Mouse (Mus musculus) embryonic facial prominence, embryonic 15.5 days (tissue): ENCODE measurements around the gene As3mt. TPM values are rescaled to one million over a fixed set of nuclear protein-coding genes. Genes with fewer than 3 reads are reported as not detected.
A peak's percentile ranks its signal among the peaks of the same experiment; 100 is the strongest.

ENCODE experiments used
- ATAC-seq: fragments of 200-750 bp; cut with Nextera tagmentation; 2 replicates; pipeline ENCODE4 v1.8.0; 2017; ENCODE audit warnings: low read depth, moderate TSS enrichment; ENCODE audit not compliant: insufficient number of reproducible peaks, low FRiP score, low TSS enrichment
- H3K27ac ChIP-seq: fragments of 300-500 bp; sonication (generic); replicated peaks from 2 replicates; pipeline ENCODE4 v1.5.1; 2015; ENCODE audit warnings: mild to moderate bottlenecking, inconsistent platforms
- H3K27me3 ChIP-seq: fragments of 300-500 bp; sonication (generic); 2 replicates; pipeline ENCODE4 v1.6.1; 2015; ENCODE audit warnings: inconsistent platforms
- H3K36me3 ChIP-seq: fragments of 300-500 bp; sonication (generic); 2 replicates; pipeline ENCODE4 v1.6.1; 2015; ENCODE audit warnings: mild to moderate bottlenecking, inconsistent platforms
- H3K4me1 ChIP-seq: fragments of 300-500 bp; sonication (generic); 2 replicates; pipeline ENCODE4 v1.6.1; 2015; ENCODE audit warnings: inconsistent platforms
- H3K4me2 ChIP-seq: fragments of 300-500 bp; sonication (generic); replicated peaks from 2 replicates; pipeline ENCODE4 v1.6.1; 2015; ENCODE audit warnings: mild to moderate bottlenecking, inconsistent platforms
- H3K4me3 ChIP-seq: fragments of 300-500 bp; sonication (generic); replicated peaks from 2 replicates; pipeline ENCODE4 v1.5.1; 2015; ENCODE audit warnings: mild to moderate bottlenecking, inconsistent platforms
- H3K9ac ChIP-seq: fragments of 300-500 bp; sonication (generic); 2 replicates; pipeline ENCODE4 v1.6.1; 2015; ENCODE audit warnings: inconsistent platforms
- H3K9me3 ChIP-seq: fragments of 300-500 bp; sonication (generic); replicated peaks from 2 replicates; pipeline ENCODE4 v1.6.1; 2016; ENCODE audit warnings: inconsistent platforms
- WGBS: fragments of 180-500 bp; shearing (Covaris S2); methylation state at CpG from one replicate; pipeline ENCODE4 v1.1.7; 2015; 5-methylcytosine and 5-hydroxymethylcytosine counted together
- polyA plus RNA-seq: library from polyadenylated mRNA; unstranded; fragments of >200 nt; fragmentation: Nextera tagmentation; extraction: Ambion mirVana; gene quantifications from 2 replicates; pipeline ENCODE4 v1.2.1, GENCODE M21; 2015

Gene As3mt
- polyA plus RNA-seq, 1 experiment from 2014 or later = 25.1 TPM

- H3K27ac ChIP-seq = no peak within 1 kb of the TSS
- 49% methylated on average over 5 of the region's 5 CpGs for WGBS
- H3K4me3 ChIP-seq = no peak within 1 kb of the TSS
- H3K36me3 ChIP-seq = no peaks in the 10 kb centered on the region
- H3K4me2 ChIP-seq = no peak within 1 kb of the TSS
- no peaks in the 10 kb centered on the region for H3K9me3 ChIP-seq
- no peak within 1 kb of the TSS for H3K9ac ChIP-seq
- H3K4me1 ChIP-seq = no peaks in the 10 kb centered on the region
- peaks cover 10% of the 10 kb centered on the region; the same call in 1 of the 2 replicates for H3K27me3 ChIP-seq
- no peak for ATAC-seq
Measured at GRCm38 (mm10) chr19:46672766-46673418, 34.4 kb upstream of the As3mt start, which contains the start of gene Cyp17a1. Cyp17a1 (minus strand) TSS chr19:46673172.

- Histone ChIP-seq H3K36me3 (no peaks in the 10 kb centered on the region), H3K27me3 (peaks cover 10% of the 10 kb centered on the region; the same call in 1 of the 2 replicates), H3K4me1 (no peaks in the 10 kb centered on the region), H3K27ac (no peak overlapping the region), H3K9ac (no peak overlapping the region), H3K9me3 (no peaks in the 10 kb centered on the region), H3K4me3 (no peak overlapping the region), H3K4me2 (no peak overlapping the region)
- no peak for ATAC-seq
- WGBS = 69% methylated on average over 3 of the region's 3 CpGs
Measured at GRCm38 (mm10) chr19:46675641-46676040, 31.6 kb upstream of the As3mt start.

GRCm38 (mm10) chr19:46679720-46680383, 27.4 kb upstream of the As3mt start:
- Histone ChIP-seq H3K4me2 (no peak overlapping the region), H3K9ac (no peak overlapping the region), H3K27ac (no peak overlapping the region), H3K27me3 (no peaks in the 10 kb centered on the region), H3K4me3 (no peak overlapping the region), H3K9me3 (no peaks in the 10 kb centered on the region), H3K4me1 (no peaks in the 10 kb centered on the region), H3K36me3 (no peaks in the 10 kb centered on the region)
- WGBS = 52% methylated on average over 12 of the region's 12 CpGs
- no peak for ATAC-seq

GRCm38 (mm10) chr19:46689460-46690372, 17.5 kb upstream of the As3mt start, which contains the start of gene Borcs7:
Borcs7 (plus strand) TSS chr19:46689906.
- Histone ChIP-seq H3K36me3 (no peaks in the 10 kb centered on the region; the same call in 1 of the 2 replicates), H3K9me3 (no peaks in the 10 kb centered on the region), H3K27me3 (no peaks in the 10 kb centered on the region), H3K27ac (peak within 1 kb of the TSS; percentile 80), H3K4me2 (peak within 1 kb of the TSS; percentile 62), H3K4me3 (peak within 1 kb of the TSS; percentile 71), H3K4me1 (peaks cover 9% of the 10 kb centered on the region; the same call in 1 of the 2 replicates), H3K9ac (peak within 1 kb of the TSS; percentile 58)
- ATAC-seq = peak; percentile 92
- 3% methylated on average over 44 of the region's 44 CpGs for WGBS

- Histone ChIP-seq H3K27ac (peak overlapping the region; percentile 80; the same call in 1 of the 2 replicates), H3K9me3 (no peaks in the 10 kb centered on the region), H3K4me1 (peaks cover 9% of the 10 kb centered on the region; the same call in 1 of the 2 replicates), H3K4me2 (peak overlapping the region; percentile 62), H3K9ac (peak overlapping the region; percentile 58), H3K36me3 (no peaks in the 10 kb centered on the region; the same call in 1 of the 2 replicates), H3K4me3 (peak overlapping the region; percentile 71), H3K27me3 (no peaks in the 10 kb centered on the region)
- no peak for ATAC-seq
- 76% methylated on average over 11 of the region's 11 CpGs for WGBS
Measured at GRCm38 (mm10) chr19:46690387-46690786, 16.9 kb upstream of the As3mt start.

- no peaks in the 10 kb centered on the region; the same call in 1 of the 2 replicates for H3K36me3 ChIP-seq
- ATAC-seq = no peak
- H3K4me2 ChIP-seq = no peak overlapping the region
- peaks cover 9% of the 10 kb centered on the region; the same call in 1 of the 2 replicates for H3K4me1 ChIP-seq
- no peaks in the 10 kb centered on the region for H3K27me3 ChIP-seq
- H3K27ac ChIP-seq = no peak overlapping the region
- WGBS = 68% methylated on average over 2 of the region's 2 CpGs
- H3K4me3 ChIP-seq = no peak overlapping the region
- H3K9ac ChIP-seq = no peak overlapping the region
- H3K9me3 ChIP-seq = no peaks in the 10 kb centered on the region
Measured at GRCm38 (mm10) chr19:46691078-46691477, 16.2 kb upstream of the As3mt start.

- no peak for ATAC-seq
- H3K4me3 ChIP-seq = no peak overlapping the region
- no peaks in the 10 kb centered on the region for H3K27me3 ChIP-seq
- H3K4me2 ChIP-seq = no peak overlapping the region
- WGBS = 82% methylated on average over 4 of the region's 4 CpGs
- peaks cover 9% of the 10 kb centered on the region; the same call in 1 of the 2 replicates for H3K4me1 ChIP-seq
- H3K9me3 ChIP-seq = no peaks in the 10 kb centered on the region
- no peak overlapping the region for H3K9ac ChIP-seq
- H3K36me3 ChIP-seq = no peaks in the 10 kb centered on the region; the same call in 1 of the 2 replicates
- no peak overlapping the region for H3K27ac ChIP-seq
Measured at GRCm38 (mm10) chr19:46693146-46693545, 14.1 kb upstream of the As3mt start.

- H3K4me2 ChIP-seq = no peak overlapping the region
Measured at GRCm38 (mm10) chr19:46696482-46696881, 10.8 kb upstream of the As3mt start.

GRCm38 (mm10) chr19:46696943-46697342, 10.3 kb upstream of the As3mt start:
- no peak overlapping the region for H3K27ac ChIP-seq
- ATAC-seq = no peak
- no peaks in the 10 kb centered on the region for H3K27me3 ChIP-seq
- no peak overlapping the region for H3K4me3 ChIP-seq
- peaks cover 3% of the 10 kb centered on the region; the same call in 1 of the 2 replicates for H3K36me3 ChIP-seq
- no peaks in the 10 kb centered on the region for H3K4me1 ChIP-seq
- no peaks in the 10 kb centered on the region for H3K9me3 ChIP-seq
- no peak overlapping the region for H3K9ac ChIP-seq
- 95% methylated on average over 7 of the region's 7 CpGs for WGBS
- no peak overlapping the region for H3K4me2 ChIP-seq

More at GRCm38 (mm10) chr19:46696482-46696881, 10.8 kb upstream of the As3mt start:
- Histone ChIP-seq H3K27me3 (no peaks in the 10 kb centered on the region), H3K4me3 (no peak overlapping the region), H3K9ac (no peak overlapping the region), H3K4me1 (no peaks in the 10 kb centered on the region), H3K27ac (no peak overlapping the region), H3K36me3 (peaks cover 3% of the 10 kb centered on the region; the same call in 1 of the 2 replicates), H3K9me3 (no peaks in the 10 kb centered on the region)
- no peak for ATAC-seq
- WGBS = 90% methylated on average over 8 of the region's 8 CpGs

- no peak overlapping the region for H3K27ac ChIP-seq
- 51% methylated on average over 19 of the region's 19 CpGs for WGBS
- H3K4me3 ChIP-seq = no peak overlapping the region
- H3K4me1 ChIP-seq = no peaks in the 10 kb centered on the region
- no peaks in the 10 kb centered on the region for H3K27me3 ChIP-seq
- H3K36me3 ChIP-seq = peaks cover 3% of the 10 kb centered on the region; the same call in 1 of the 2 replicates
- H3K9me3 ChIP-seq = no peaks in the 10 kb centered on the region
- H3K4me2 ChIP-seq = no peak overlapping the region
- ATAC-seq = no peak
- H3K9ac ChIP-seq = no peak overlapping the region
Measured at GRCm38 (mm10) chr19:46697840-46698517, 9.3 kb upstream of the As3mt start.
